Mouse (Mus musculus): ENCODE results near the gene Exo1. TPM values are rescaled to one million over a fixed set of nuclear protein-coding genes. Genes with fewer than 3 reads are reported as not detected.

Gene Exo1
- 1.9 and 2.9 TPM in 2 replicates for polyA plus RNA-seq (2012)

DNA sequence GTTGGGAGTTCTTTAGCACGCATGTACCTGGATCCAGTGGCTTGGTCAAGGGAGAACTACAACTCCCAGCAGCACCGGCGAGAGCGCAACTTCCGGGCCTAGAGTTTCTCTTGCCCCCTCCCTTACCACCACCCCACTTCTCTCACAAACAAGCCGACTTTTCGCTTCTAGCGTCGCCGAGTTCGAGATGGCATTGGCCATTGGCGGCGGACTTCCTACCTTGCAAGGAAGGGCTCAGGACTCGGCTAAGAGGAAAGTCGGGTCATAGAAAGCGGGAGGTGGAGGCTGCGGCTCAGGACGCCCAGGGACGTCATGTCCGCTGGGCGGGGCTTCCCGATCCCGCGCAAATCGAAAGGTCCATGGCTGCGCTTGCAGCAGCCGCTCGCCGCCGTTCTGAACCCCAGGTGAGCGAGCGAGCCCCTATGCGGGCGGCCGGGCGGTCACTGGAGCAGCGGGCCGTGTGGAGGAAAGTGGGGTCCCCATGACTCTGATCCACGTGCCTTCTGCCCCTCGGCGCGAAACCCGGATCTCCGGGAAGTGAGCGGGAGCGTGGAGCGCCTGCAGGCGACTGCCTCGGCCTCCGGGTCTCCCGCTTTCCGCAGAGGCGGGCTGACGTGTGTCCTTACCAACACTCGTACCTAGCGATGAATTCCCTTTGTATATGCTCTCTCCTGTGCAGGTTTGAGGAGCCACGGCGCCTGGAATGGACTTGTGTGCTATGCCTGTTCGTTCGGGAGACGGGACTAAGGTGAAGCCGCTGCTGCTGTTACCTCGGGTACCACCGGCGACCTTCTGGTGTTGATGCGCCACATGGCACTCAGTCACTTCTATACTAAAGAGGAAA is at the start of gene Exo1:
Gene Exo1, plus strand, starts transcription at position 129 of the 844 bp plus-strand sequence.
- no peak for TF ChIP-seq GATA1 (IDR thresholded peaks at IDR 0.05; ENCODE audit: low read length)

DNA sequence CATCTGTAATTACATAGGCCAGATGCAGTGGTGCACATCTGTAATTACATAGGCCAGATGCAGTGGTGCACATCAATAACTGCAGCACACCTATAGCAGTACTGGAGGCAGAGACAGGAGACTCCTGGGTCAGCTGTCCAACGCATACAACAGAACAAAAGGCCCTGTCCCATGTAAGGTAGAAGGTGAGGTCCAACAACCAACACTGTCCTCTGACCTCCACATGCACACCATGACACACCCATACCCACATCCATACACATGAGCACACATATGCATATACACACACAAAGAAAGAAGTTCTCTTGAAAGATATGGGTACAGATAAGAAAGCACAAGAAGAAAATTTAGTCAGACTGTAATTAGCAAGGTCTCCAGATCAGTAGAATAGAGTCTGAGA is 24.9 kb upstream of the Exo1 start:
- TF ChIP-seq GATA1 (IDR thresholded peaks at IDR 0.05; ENCODE audit: low read length) = no peak

DNA sequence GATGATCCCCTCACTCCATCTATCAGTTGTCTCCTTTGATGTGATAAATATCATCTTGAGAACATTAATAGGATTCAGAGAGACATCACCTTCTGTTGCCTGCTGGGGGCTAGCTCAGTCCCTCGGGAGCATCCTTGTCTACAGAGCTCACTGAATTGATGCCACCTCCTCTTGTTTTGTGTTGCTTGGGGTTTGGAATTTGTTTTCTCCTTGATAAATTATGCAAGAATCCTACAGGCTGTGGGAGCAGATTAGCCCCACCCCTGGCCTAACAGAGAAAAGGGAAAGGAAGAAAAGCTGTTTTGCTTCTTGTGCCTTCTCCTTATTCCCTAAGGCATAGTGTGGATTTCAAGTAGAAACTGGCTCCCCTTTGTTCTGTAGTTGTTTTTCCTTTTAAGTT is 13.3 kb upstream of the Exo1 start:
- no peak for TF ChIP-seq GATA1 (IDR thresholded peaks at IDR 0.05; ENCODE audit: low read length)

- no peak for TF ChIP-seq GATA1 (IDR thresholded peaks at IDR 0.05; ENCODE audit: low read length)
These were observed 12.8 kb upstream of the Exo1 start for GRCm38 (mm10) chr1:175867558-175867957.

DNA sequence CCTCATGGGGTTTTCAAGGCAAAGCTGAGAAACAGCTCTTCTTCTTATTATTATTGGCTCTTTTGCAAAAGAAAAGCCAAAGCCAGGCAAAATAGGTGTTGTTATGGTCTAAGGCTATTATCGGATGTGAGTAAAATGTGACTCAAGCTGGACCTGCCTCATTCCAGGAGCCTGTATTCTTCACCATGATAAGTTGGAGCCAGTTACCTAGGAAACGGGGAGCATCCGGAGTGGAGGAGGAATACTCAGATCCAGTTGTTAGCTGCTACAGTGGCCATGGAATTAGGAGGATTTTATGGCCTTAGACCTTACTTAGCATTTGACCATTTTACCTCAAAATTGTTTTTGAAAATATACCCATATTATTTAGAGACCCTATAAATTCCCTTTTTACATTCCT is 9.7 kb upstream of the Exo1 start:
- no peak for TF ChIP-seq GATA1 (IDR thresholded peaks at IDR 0.05; ENCODE audit: low read length)

DNA sequence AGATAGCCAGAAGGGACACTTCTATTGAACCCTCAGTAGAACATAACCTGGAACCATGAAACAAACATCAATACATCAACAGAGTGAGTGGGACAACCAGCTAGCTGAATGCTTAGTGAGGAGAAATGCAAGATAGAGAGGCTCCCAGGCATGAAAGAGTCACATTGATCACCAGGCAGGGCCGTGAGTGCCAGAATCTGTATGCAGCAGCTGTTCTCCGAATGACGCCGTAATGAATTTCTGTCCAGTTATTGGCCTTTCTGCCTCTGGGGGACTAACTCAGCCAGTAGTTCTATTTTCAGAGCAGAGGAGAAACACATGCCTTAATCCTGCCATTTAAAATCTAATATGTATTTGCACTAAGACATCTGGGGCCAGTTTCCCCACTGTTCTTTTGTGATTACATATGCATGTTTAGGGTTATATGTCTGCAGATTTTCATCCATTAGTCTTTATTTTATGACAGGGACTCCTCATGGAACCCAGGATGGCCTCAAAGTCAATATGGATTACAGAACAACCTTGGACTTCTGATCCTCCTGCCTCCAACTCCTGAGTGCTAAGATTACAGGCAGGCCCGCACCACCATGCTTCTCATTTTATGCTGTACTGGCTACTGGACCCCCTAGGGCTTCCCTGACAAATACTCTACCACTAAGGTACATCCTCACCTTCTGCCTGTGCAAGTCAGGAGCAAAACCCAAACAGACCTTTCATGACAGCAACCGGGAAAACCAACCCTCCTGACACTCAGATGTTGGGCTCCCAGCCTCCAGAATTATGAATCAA is 8.2 kb upstream of the Exo1 start:
- TF ChIP-seq GATA1 (IDR thresholded peaks at IDR 0.05; ENCODE audit: low read length) = no peak

- no peak for TF ChIP-seq GATA1 (IDR thresholded peaks at IDR 0.05; ENCODE audit: low read length)
These were observed 3.0 kb downstream of the Exo1 start for GRCm38 (mm10) chr1:175883398-175883797.

DNA sequence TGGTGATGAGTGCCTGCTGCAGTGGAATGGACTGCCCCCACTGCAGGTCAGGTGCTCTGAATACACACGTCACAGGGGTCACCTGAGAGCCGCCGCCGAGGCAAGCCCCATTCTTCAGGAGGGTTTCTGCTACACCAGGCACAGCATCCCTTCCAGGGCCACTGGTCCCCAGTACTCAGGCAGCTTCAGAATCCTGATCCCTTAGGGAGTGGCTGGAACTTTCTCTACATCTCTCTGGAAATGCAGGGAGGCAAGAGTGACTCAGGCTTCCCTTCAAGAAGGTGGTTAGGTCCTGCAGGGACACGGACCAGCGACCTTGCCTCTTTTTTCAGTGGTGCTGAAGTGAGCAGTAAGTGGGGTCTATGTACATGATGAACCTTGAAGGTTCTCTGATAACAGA is 12.9 kb downstream of the Exo1 start:
- TF ChIP-seq GATA1 (IDR thresholded peaks at IDR 0.05; ENCODE audit: low read length) = no peak

GRCm38 (mm10) chr1:175893726-175894125 is 13.3 kb downstream of the Exo1 start:
- no peak for TF ChIP-seq GATA1 (IDR thresholded peaks at IDR 0.05; ENCODE audit: low read length)

DNA sequence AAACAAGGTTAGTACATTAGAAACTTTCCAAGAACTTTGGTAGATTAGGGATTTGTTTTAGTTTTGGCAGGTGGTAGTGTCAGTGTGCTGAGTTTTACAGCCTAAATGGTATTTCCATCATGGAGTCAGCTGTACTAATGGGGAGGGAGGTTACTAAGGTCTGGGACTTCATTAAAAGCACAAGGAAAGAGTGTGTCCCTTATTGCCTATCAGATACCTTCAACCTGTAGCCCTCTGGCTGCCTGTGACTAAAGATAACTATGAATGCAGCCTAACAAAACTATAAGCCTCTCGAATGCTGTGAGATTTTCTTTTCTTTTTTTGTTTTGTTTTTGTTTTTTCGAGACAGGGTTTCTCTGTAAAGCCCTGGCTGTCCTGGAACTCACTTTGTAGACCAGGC is 30.8 kb downstream of the Exo1 start:
- TF ChIP-seq GATA1 (IDR thresholded peaks at IDR 0.05; ENCODE audit: low read length) = no peak

GRCm38 (mm10) chr1:175912038-175912437 is 31.7 kb downstream of the Exo1 start:
- no peak for TF ChIP-seq GATA1 (IDR thresholded peaks at IDR 0.05; ENCODE audit: low read length)

DNA sequence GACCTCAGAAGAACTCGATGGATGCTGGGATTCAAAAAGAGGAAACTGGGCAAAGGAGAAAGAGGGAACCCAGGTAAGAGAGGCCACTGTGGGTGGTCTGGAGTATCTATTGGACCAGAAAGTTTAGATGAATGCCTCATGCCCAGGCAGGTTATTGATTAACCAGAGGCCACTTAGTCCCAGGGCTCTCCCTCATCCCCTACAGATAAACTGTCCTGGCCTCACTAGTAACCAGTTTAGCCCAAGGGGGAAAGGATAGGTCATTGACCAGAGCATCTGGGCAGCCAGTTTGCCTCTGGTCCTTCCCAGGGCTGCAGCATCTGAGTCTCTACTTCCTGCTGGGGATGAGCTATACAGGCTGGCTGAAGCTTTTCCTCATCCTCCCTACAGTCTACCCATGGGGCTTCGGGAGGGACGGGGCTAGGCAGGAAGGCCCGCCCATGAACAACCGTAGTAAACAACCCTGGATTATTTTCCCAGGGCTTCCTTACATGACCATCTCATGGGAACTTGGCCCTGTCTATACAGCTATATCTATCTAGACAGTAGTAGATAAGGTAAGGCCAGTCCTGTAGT is 33.4 kb downstream of the Exo1 start:
- TF ChIP-seq GATA1 (IDR thresholded peaks at IDR 0.05; ENCODE audit: low read length) = no peak

DNA sequence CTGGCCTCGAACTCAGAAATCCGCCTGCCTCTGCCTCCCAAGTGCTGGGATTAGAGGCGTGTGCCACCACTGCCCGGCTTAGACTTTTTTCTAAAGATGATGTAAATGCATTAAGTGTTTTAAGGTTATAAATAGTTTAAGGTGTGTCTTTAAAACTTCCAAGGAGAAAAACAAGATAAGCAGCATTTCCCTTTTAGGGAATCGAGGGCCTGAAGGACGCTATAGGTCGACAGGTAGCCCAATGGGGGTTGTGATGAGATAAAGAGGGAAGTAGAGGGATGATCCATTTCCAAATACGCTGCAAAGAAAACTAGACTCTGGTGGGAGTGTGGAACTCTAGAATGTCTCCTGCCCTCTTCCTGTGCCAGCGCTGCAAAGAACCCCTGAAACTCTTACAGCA is 39.6 kb downstream of the Exo1 start, which contains the start of gene Gm38100:
Gene Gm38100, plus strand, starts transcription at position 301 of the 400 bp plus-strand sequence.
- TF ChIP-seq GATA1 (IDR thresholded peaks at IDR 0.05; ENCODE audit: low read length) = no peak

DNA sequence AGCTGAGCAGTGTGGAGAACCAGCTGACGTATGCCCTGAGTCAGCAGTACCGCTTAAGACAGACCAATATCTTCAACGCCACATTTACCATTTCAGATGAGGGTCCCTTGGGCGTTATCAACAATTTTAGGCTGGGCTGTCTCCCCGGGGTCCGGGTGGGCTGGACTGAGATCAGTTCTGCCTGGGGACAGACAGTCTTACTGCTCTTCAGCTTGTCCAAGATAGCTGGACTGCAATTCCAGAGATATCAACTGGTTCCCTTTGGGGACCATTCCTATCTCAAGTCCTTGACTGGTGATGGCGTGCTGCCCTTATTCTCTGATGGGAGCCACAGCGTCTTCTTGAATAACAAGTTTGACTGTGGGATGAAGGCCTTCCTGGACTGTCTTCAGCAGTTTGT is 40.7 kb downstream of the Exo1 start:
- no peak for TF ChIP-seq GATA1 (IDR thresholded peaks at IDR 0.05; ENCODE audit: low read length)

DNA sequence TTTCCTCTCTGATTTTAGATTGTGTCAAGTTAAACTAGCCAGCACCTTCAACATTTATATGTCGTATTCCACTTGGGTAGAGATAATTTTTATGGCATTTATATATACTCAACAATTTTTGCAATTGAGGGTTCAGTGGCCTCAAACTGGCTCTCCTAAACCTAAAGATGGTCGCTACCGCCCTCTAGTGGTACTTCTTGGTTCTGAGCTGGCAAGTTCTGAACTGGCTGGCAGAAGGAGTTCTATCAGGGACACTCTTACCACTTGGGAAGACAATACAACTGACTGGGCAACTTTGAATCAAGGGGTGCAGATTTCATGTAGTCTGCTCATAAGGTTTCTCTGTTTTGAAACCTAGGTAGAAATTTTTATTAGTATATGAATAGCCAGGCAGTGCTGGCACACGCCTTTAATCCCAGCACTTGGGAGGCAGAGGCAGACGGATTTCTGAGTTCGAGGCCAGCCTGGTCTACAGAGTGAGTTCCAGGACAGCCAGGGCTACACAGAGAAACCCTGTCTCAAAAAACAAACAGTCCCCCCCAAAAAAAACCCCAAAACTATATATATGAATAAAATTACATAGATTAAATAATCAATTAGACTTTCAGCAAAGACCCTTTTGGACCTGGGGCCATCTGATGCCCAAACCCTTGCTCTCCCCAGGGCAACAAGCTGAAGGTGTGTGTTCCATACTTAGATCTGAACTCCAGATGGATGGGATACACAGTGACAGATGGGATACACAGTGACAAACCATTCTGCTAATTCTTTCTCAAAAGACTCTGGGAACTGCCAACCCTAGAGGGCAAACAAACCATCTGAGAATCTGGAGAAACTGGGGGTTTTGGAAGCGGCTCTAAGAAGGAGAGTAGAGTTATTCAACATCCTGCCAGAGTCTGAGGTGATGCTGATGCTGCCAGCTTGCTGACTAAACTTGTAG is 43.7 kb downstream of the Exo1 start:
- no peak for TF ChIP-seq GATA1 (IDR thresholded peaks at IDR 0.05; ENCODE audit: low read length)
